In the genomic region with DNA sequence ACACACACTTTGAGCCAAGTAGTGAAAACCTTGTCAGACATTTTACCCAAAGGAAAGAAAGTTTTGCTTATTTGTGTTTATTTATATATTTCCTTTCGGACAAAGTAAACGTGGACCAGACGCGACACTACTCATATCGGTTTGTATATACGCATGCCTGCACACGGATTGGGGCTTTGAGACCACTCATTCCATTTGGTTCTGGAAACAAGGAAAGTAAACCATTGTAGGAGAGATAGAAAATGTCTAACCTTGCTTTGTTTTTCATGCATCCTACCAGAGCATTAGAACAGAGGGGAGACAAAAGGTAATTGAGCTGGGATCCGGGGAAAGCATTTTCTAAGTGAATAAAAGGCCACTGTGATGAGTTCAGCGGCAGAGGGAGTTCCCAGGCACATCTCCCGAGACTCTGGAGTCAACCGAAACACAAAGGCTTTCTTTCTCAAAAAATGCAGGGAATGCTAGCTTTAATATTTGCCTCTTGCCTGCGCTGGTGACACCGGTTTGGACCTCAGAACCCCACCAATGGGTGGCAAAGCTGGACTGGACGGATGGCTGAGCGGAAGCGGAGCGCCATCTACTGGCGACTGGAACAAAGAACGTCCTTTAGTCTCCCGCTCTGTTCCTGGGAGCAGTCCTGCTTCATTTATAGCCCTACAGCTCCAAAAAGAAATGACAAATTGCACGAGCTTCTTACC, we compare ENCODE assay signal across 8 mouse cellular contexts.
DNase-seq lines count a peak whose midpoint lies in the region; ATAC-seq lines count a peak whose summit lies in the region.

No protein-coding gene starts in this region.

- DNase-seq in NIH3T3 (ENCODE audit: low read depth) = peak; percentile 79
- peak; percentile 37 for DNase-seq in cerebellum, adult 9-11 months
- DNase-seq in frontal cortex, postnatal 14 days (ENCODE audit: low spot score in 2 of 2) = peak; percentile 63 to 80
- peak; percentile 88 to 91 for DNase-seq in layer of hippocampus, postnatal 10 days (ENCODE audit: low spot score in 2 of 2)
- DNase-seq in lung, postnatal 14 days = peak; percentile 77
- peak; percentile 83 for DNase-seq in retina, postnatal 1 day
- DNase-seq in T-cell, adult 2 months (ENCODE audit: low spot score) = no peak

- peaks cover 16% of the 10 kb centered on the region for H3K4me1 ChIP-seq in hindbrain, embryonic 12.5 days

- peak; percentile 90 for ATAC-seq in hindbrain, embryonic 12.5 days (ENCODE audit: low FRiP score)

- H3K9ac ChIP-seq in hindbrain, embryonic 12.5 days = peak overlapping the region; percentile 13; the same call in 1 of the 2 replicates

- H3K27ac ChIP-seq in hindbrain, embryonic 12.5 days = peak overlapping the region; percentile 70; the same call in 1 of the 2 replicates

- no peaks in the 10 kb centered on the region for H3K9me3 ChIP-seq in hindbrain, embryonic 12.5 days (replicated peaks)

- peak overlapping the region; percentile 51 for H3K4me2 ChIP-seq in hindbrain, embryonic 12.5 days (replicated peaks)

- WGBS in hindbrain, embryonic 12.5 days = 21% methylated on average over 21 of the region's 21 CpGs

- H3K27me3 ChIP-seq in hindbrain, embryonic 12.5 days = 0 out of 2 replicates have a peak, but pooled peaks cover 3% of the 10 kb centered on the region

- no peaks in the 10 kb centered on the region for H3K36me3 ChIP-seq in hindbrain, embryonic 12.5 days

- H3K4me3 ChIP-seq in hindbrain, embryonic 12.5 days = peak overlapping the region; percentile 22
